Mouse (Mus musculus) cerebellum, postnatal 36 days (tissue): ENCODE measurements around the gene Snd1.

Experiments
- DNase-seq, 2 experiments: peaks; one replicate each; pipeline ENCODE4 v3.0.0; 2021 to 2022; ENCODE audit warnings: mixed read lengths in 2 of 2

Gene Snd1

DNA sequence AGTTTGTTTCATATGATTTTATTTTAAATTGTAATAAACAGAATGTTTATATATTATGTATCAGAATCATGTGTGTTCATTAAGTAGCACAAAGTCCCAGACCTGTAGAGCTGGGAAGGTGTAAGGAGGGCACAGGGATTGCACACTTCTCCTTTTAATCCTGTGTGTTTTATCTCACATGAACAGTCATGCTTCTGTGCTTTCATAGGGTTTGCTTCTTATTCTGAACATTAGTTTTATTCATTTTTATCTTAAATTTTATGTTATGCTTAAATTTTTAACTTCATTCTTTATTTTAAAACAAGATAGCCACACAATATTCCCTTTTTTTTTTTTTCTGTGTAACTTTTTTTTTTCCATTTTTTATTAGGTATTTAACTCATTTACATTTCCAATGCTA is 170.3 kb downstream of the Snd1 start:
- no peak for DNase-seq

DNA sequence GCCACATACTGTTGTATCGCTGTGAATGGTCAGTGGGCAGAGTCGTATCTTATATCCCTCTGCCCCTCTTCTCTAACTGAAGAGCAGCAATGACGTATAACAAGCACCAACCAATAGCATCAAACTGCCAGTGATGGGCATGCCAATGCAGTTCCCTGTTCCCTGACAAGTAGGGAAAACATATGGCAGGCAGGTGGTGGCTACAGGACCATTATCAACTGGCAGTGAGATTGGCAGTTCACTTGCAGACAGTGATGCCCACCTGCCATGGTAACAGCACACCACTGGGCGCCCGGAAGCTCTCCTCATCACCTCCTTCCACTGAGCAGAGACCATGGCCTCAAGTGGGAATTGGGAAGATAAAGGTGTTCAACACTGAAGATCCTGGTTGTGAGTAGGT is 181.6 kb downstream of the Snd1 start:
- DNase-seq = peak; percentile 20 to 29

DNA sequence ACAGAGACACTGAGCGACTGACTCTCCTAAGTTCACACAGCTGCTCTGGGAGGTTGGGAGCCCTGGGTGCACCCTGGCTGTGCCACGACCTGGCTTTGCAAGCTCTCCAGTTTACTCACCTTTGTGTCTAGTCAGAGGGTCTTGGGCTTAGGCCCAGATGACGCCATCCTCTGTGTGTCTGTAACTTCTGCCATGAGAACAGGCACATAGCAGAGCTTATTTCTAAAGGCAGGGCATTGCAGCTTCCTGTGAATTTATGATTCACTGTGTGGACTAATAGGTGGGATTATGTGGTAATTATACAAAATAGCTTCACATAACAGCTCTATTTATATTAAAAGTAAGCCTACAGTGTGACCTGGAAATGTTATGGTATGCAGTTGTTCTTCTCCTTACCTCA is 188.1 kb downstream of the Snd1 start:
- DNase-seq = no peak

- no peak for DNase-seq
Measured at GRCm38 (mm10) chr6:28663670-28664069, 188.7 kb downstream of the Snd1 start.

DNA sequence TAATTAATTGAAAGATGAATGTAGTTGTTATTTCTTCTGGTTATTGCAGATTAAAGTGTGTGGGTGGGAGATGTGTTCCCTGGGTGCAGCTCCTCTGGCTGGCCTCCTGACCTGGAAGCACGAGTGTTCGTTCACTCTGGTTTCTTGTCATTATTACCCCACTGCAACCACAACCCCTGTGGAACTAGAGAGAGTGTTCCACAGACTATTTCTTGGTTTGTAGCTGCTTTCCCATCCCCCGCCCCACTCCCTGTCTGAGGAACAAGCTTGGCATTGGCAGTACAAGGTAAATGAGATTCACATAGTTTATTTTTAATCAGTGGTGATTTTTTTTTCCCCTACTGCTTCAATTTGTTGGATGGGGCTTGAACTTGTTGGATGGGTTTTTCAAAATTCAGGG is 189.8 kb downstream of the Snd1 start:
- DNase-seq = no peak

GRCm38 (mm10) chr6:28667586-28667985 is 192.6 kb downstream of the Snd1 start:
- DNase-seq = no peak

DNA sequence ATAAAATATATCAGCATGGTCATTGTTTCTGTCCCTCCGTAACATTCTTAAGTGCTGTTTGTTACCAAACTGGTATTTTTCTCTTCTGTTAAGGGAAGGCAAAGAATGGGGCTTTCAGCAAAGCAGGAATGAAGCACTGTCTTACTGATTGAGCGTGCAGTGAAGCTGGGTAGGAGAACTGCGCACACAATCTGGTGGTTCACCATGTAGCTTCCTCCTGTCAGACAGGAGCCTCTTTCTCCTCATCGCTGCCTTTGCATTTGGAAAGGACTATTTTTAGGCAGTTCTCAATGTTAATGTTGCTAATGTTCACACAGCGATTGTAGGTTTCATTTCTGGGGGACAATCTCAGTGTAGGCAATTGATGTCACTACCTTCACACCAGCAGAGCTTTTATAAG is 194.3 kb downstream of the Snd1 start:
- no peak for DNase-seq

GRCm38 (mm10) chr6:28672388-28672787 is 197.4 kb downstream of the Snd1 start:
- DNase-seq = no peak

- no peak for DNase-seq
Measured at GRCm38 (mm10) chr6:28674686-28675085, 199.7 kb downstream of the Snd1 start.

DNA sequence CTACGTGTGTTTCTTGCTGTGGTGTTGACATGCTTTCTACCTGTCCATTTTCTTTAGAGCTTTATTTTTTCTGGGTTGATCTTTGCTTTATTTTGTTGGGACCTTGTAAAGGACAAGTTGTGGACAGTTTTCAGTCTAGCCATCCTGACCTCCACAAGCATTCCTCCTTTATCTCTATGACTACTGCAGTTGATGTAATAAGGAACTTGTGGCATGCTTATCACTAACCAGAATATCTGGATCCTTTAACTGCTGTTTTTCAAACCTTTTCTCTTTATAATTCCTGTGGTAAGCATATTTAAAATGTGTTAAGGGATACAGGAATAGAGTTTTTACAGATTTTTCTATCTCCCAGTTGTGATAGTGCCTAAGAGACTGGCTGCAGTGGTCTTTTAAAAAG is 204.0 kb downstream of the Snd1 start:
- DNase-seq = no peak

- DNase-seq = peak in 1 of 2 experiments; percentile 17
Measured at GRCm38 (mm10) chr6:28680537-28680936, 205.6 kb downstream of the Snd1 start.

GRCm38 (mm10) chr6:28681521-28682457 is 206.8 kb downstream of the Snd1 start:
- no peak for DNase-seq

DNA sequence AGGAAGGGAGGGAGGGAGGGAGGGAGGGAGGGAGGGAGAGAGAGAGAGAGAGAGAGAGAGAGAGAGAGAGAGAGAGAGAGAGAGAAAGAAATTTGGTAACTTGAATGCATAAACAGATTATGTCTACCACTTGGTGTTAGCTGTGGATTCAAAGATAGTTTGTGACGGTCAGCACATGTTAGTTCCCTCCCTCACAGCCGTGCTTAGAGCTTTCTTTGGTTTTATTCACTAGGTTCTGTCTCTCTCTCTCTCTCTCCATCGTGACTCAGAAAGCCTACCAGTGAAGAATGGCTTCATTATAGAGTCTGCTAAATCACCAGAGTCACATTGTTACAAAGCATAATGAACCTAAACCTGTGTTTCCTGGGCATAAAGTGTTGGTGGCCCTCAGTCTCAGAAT is 210.1 kb downstream of the Snd1 start:
- DNase-seq = no peak

DNA sequence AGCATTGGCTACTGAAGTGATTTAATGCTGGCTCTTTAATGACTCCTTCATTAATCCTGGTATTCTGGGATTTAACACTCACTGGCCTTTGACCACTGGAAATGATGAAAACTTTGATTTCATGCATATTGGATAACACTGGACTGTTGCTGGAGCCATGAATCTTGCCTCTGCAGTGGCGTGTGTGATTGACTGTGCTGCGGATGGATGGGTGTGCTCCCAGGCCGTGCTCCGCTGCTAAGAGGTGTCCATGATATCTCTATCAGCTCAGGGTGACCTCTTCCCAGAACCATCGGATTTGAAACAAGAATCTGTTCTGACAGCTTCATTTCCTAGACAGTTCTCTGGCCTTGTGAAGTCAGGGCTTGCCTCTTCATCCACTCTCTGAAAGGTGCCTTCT is 210.8 kb downstream of the Snd1 start:
- no peak for DNase-seq

DNA sequence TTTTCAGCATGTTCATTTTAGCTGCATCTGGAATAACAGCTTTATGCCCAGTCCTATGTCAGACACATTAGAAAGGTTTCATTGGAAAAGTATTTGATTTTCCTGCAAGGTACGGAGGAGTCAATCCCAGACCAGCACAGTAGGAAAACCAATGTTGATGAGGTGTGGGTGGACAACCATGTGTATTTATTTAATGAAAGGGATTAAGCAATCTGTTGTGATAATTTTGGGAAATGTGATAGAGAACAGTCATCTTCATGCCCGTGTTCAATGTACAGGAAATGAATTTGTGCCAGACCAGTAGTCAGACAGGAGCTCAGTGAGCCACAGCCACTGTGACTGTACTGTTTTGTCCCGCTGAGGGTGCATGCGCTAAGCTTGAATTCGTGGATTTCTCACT is 212.8 kb downstream of the Snd1 start:
- no peak for DNase-seq

DNA sequence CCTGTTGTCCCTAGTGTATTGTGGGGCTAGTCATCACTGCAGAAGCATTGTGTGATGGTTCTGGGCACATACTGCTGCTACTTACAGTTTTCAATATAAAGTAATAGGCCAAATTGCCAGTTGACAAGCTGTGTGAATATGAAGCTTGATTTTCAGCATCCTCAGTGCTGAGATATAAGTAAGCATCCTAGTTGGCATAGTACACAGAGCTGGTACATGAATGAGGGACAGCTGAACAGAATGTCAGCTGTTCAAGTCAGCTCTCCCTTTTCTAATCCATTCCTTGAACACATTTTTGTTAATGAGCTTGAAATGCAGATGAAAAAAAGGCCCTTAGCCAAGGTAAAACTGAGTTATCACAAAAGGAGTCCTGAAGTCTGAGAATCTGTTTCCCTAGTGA is 217.7 kb downstream of the Snd1 start:
- DNase-seq = no peak

DNA sequence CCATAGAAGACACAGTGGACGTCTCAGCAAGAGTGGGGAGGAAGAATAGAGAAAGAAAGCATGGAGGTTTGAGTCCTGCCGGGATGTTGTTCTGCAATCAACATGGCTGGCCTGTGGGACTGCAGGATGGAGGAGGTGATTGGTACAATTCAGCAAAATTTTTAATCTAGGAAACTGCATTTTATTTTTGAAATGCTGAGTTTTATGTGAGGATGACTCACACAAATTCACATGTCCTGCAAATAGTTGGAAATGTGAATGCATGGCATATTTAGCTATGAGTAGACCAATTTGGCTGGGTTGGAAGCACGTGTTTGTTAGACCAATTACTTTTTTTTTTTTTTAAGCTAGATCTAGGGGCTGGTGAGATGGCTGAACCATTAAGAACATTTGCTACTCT is 222.3 kb downstream of the Snd1 start:
- DNase-seq = no peak

DNA sequence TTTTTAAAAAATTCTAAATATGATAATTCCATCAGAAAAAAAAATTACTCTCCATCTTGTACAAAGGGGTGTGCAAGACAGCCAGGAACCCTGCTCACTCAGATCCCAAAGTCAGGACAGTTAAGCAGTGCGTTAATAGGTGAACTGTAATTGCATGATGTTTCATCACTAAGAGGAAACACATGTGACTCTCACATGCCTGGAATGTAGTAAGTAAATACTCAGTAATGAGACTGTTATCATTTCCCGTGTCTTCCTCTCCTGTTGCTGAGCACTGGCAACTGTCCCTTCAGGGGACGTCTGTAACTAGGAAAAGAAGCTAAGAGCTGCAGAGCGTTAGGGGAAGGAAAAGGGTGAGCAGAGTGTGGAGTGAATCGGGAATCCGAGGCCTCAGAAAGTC is 229.7 kb downstream of the Snd1 start:
- DNase-seq = peak in 1 of 2 experiments; percentile 16

GRCm38 (mm10) chr6:28705384-28706107 is 230.6 kb downstream of the Snd1 start:
- peak; percentile 33 to 55 for DNase-seq

DNA sequence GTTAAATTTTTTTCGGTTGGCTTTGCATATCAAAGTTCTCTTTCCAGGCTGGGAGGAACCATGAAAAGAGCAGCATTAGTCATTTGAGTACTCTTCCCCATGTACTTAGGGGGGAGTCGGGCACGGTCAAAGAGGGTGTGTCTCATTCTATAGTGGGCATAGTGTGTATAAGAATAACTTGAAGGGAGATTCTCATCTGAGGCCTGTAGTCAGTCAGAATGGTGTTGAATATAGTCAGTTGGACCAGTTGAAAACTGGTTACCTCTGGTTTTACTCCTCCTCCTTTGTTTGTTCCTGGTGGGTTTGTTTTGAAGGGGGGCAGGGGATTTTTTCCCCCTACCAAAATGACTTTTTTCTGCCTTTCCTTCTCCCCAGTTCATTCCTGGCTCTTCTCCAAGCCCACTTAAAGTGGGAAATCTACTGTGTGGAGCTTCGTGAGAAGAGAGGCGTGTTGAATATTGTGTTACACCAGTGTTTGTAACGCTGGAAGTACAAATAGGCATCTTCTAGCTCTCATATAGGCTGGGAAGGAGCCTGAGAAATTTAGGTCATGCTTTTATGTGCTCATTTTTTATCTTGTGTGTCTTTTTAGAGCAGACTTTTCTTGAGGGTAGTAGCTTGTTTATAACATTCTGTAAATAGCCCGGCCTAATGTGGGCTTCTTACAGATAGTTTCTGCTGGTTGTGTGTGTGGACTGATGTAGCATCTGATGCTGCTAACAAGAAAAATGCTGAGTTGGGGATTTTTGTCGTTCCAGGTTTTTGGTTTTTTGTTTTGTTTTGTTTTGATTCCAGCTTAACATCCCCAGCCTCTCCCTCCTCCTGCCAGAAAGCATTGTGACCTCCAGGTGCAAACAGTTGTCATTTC is 231.4 kb downstream of the Snd1 start:
- DNase-seq = peak in 1 of 2 experiments; percentile 13

DNA sequence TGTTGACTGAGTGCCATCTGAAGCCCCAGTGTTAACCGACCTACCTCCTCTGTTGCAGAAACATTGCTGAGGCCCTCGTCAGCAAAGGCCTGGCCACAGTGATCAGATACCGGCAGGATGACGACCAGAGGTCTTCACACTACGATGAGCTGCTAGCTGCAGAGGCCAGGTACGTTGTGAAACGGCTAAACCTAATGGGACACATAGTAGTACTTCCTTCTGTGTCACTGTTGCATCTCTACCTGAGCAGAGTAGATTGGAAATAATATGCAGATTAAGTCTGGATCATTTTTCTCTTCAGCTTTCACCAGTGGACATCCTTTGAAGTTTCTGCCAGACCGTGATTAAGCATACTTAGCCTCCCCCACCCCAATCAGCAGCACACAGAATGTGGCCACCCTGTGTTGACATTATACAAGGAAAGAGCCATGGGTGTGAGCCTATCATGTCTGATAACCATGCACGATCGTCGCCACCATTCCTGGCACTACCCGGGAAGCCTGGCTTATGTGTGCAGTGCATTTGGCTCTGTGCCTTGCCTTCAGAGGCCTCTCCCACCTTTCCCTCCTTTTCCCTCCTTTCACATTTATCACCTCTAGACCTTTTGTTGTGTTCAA is 232.1 kb downstream of the Snd1 start:
- DNase-seq = peak; percentile 13 to 21

GRCm38 (mm10) chr6:28710035-28710434 is 235.1 kb downstream of the Snd1 start:
- DNase-seq = no peak
